Mouse (Mus musculus) yolk sac, embryonic 10.5 days (tissue): Measurements from ENCODE around the gene Rnf187.

Source experiments
- DNase-seq: peaks from one replicate; pipeline ENCODE4 v3.0.0-alpha.2; 2017; ENCODE audit warnings: low spot score

Gene Rnf187

GRCm38 (mm10) chr11:58947306-58947705, 8.6 kb upstream of the Rnf187 start:
- no peak for DNase-seq

GRCm38 (mm10) chr11:58944136-58944535, 5.4 kb upstream of the Rnf187 start:
- no peak for DNase-seq

- no peak for DNase-seq
Observed at GRCm38 (mm10) chr11:58939088-58939439, 348 bp upstream of the Rnf187 start.

- DNase-seq: no peak
Observed at GRCm38 (mm10) chr11:58937909-58938308, 807 bp downstream of the Rnf187 start.

- no peak for DNase-seq
Observed at GRCm38 (mm10) chr11:58931576-58931975, 7.1 kb downstream of the Rnf187 start.

GRCm38 (mm10) chr11:58930254-58930653, 8.5 kb downstream of the Rnf187 start:
- DNase-seq: no peak

GRCm38 (mm10) chr11:58929641-58930040, 9.1 kb downstream of the Rnf187 start:
- DNase-seq: peak; percentile 60

- no peak for DNase-seq
Observed at GRCm38 (mm10) chr11:58929055-58929454, 9.7 kb downstream of the Rnf187 start.

GRCm38 (mm10) chr11:58927790-58928651, 10.7 kb downstream of the Rnf187 start:
- DNase-seq: peak; percentile 55

- DNase-seq: no peak
Observed at GRCm38 (mm10) chr11:58927053-58927452, 11.7 kb downstream of the Rnf187 start.

GRCm38 (mm10) chr11:58926651-58927050, 12.1 kb downstream of the Rnf187 start:
- no peak for DNase-seq

GRCm38 (mm10) chr11:58922420-58922819, 16.3 kb downstream of the Rnf187 start:
- DNase-seq: no peak

- DNase-seq: no peak
Observed at GRCm38 (mm10) chr11:58918759-58919158, 20.0 kb downstream of the Rnf187 start.

- no peak for DNase-seq
Observed at GRCm38 (mm10) chr11:58917745-58918366, 20.9 kb downstream of the Rnf187 start, which contains the start of gene Btnl10. Gene Btnl10 (plus strand): TSS chr11:58917908.

- DNase-seq: no peak
Observed at GRCm38 (mm10) chr11:58916879-58917744, 21.6 kb downstream of the Rnf187 start.

GRCm38 (mm10) chr11:58914461-58915028, 24.2 kb downstream of the Rnf187 start:
- no peak for DNase-seq

- DNase-seq: no peak
Observed at GRCm38 (mm10) chr11:58913776-58914175, 24.9 kb downstream of the Rnf187 start.

- DNase-seq: no peak
Observed at GRCm38 (mm10) chr11:58904838-58905237, 33.9 kb downstream of the Rnf187 start.

GRCm38 (mm10) chr11:58904410-58904718, 34.4 kb downstream of the Rnf187 start:
- DNase-seq: no peak

GRCm38 (mm10) chr11:58903511-58904409, 35.0 kb downstream of the Rnf187 start, which contains the start of gene Zfp39:
Gene Zfp39 (minus strand): TSS chr11:58904225.
- peak; percentile 96 for DNase-seq

- DNase-seq: no peak
Observed at GRCm38 (mm10) chr11:58901080-58901479, 37.6 kb downstream of the Rnf187 start.
